Comparison of ENCODE assay signal across 10 mouse cellular contexts in the genomic region with DNA sequence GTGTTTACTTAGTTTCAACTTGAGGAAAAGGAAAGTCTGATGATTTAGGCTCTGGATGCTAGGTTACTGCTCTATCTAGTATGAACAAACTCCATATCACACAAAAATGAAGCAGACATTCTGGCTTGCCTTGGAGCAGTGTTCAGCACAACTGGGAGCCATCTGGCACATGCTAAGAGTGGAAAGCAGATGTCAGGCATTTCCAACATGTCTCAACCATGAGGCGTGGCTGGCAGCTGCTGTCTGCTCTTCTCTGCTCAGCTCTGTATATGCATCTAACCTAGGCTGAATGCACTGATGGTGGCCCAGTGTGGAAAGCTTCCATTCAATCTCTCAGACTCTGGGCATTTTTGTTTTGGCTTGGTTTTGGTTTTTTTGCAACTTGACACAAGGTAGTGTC.
A peak's percentile ranks its signal among the peaks of the same experiment; 100 is the strongest.
DNase-seq lines count a peak whose midpoint lies in the region; ATAC-seq and TF ChIP-seq lines count a peak whose summit lies in the region.
"Had no signal": no experiment of that assay in that cellular context is flagged by ENCODE, and none has a peak within 500 bp of the region (broad histone marks: within the 10 kb centered on the region; RNA-seq: fewer than 3 reads in every experiment).

No protein-coding gene starts in this region.

- 62% methylated on average over 1 of the region's 1 CpGs for WGBS in hindbrain, embryonic 15.5 days
- WGBS in hindbrain, embryonic 10.5 days: 79% methylated on average over 1 of the region's 1 CpGs
- 42% methylated on average over 1 of the region's 1 CpGs for WGBS in limb, embryonic 14.5 days
- WGBS in midbrain, embryonic 13.5 days: 84% methylated on average over 1 of the region's 1 CpGs

- 0 out of 2 replicates have a peak, but pooled peaks have one; percentile 51 for ATAC-seq in hindbrain, embryonic 15.5 days (ENCODE audit: low FRiP score, low read depth)
- ATAC-seq in frontal cortex, adult (ENCODE audit: low TSS enrichment): peak; percentile 80
- ATAC-seq in limb, embryonic 14.5 days (ENCODE audit: low FRiP score, low read depth): peak; percentile 79
- no peak for ATAC-seq in midbrain, embryonic 13.5 days

- TF ChIP-seq CTCF in brain, embryonic 14.5 days (IDR thresholded peaks at IDR 0.05; ENCODE audit: borderline replicate concordance, extremely low read depth, insufficient read depth, insufficient read length): no peak

- H3K27me3 ChIP-seq in hindbrain, embryonic 15.5 days: no peaks in the 10 kb centered on the region
- no peaks in the 10 kb centered on the region for H3K27me3 ChIP-seq in hindbrain, embryonic 10.5 days (ENCODE audit: insufficient read depth, poor library complexity, severe bottlenecking)
- no peaks in the 10 kb centered on the region for H3K27me3 ChIP-seq in limb, embryonic 14.5 days (ENCODE audit: control insufficient read depth, insufficient read depth, low read length)
- H3K27me3 ChIP-seq in midbrain, embryonic 13.5 days: no peaks in the 10 kb centered on the region
- H3K27me3 ChIP-seq: heart, embryonic 15.5 days had no signal

- H3K9ac ChIP-seq in hindbrain, embryonic 15.5 days: no peak overlapping the region
- H3K9ac ChIP-seq in limb, embryonic 14.5 days (ENCODE audit: low read depth, low read length, severe bottlenecking): no peak overlapping the region
- no peak overlapping the region for H3K9ac ChIP-seq in midbrain, embryonic 13.5 days (replicated peaks)
- H3K9ac ChIP-seq: heart, embryonic 15.5 days had no signal

- DNase-seq in hindbrain, embryonic 10.5 days (ENCODE audit: low spot score): no peak
- peak; percentile 51 for DNase-seq in brain, embryonic 14.5 days (ENCODE audit: low read depth)
- peak; percentile 76 for DNase-seq in limb, embryonic 14.5 days (ENCODE audit: low spot score)
- DNase-seq in thymus, postnatal 36 days: no peak
- DNase-seq: kidney, adult 2 months had no signal

- H3K4me3 ChIP-seq in hindbrain, embryonic 15.5 days: no peak overlapping the region
- no peak overlapping the region for H3K4me3 ChIP-seq in hindbrain, embryonic 10.5 days
- no peak overlapping the region for H3K4me3 ChIP-seq in limb, embryonic 14.5 days (replicated peaks; ENCODE audit: low read length)
- H3K4me3 ChIP-seq in midbrain, embryonic 13.5 days (replicated peaks): no peak overlapping the region
- H3K4me3 ChIP-seq: heart, embryonic 15.5 days had no signal

- no peak overlapping the region for H3K4me2 ChIP-seq in hindbrain, embryonic 15.5 days
- no peak overlapping the region for H3K4me2 ChIP-seq in limb, embryonic 14.5 days (replicated peaks; ENCODE audit: low read depth, low read length, severe bottlenecking)
- no peak overlapping the region for H3K4me2 ChIP-seq in midbrain, embryonic 13.5 days (replicated peaks)
- H3K4me2 ChIP-seq: heart, embryonic 15.5 days had no signal

- H3K36me3 ChIP-seq in hindbrain, embryonic 15.5 days: no peaks in the 10 kb centered on the region
- H3K36me3 ChIP-seq in hindbrain, embryonic 10.5 days: no peaks in the 10 kb centered on the region
- no peaks in the 10 kb centered on the region for H3K36me3 ChIP-seq in limb, embryonic 14.5 days (ENCODE audit: control insufficient read depth, insufficient read depth, low read length)
- H3K36me3 ChIP-seq in midbrain, embryonic 13.5 days: no peaks in the 10 kb centered on the region
- H3K36me3 ChIP-seq: heart, embryonic 15.5 days had no signal

- TF ChIP-seq POLR2A in brain, embryonic 14.5 days (IDR thresholded peaks at IDR 0.05; ENCODE audit: borderline replicate concordance, extremely low read depth, insufficient read depth, insufficient read length, poor library complexity, severe bottlenecking): no peak
- no peak for TF ChIP-seq POLR2A in limb, embryonic 14.5 days (IDR thresholded peaks at IDR 0.05; ENCODE audit: borderline replicate concordance, extremely low read depth, insufficient read depth, insufficient read length)

- H3K9me3 ChIP-seq in hindbrain, embryonic 15.5 days: no peaks in the 10 kb centered on the region
- H3K9me3 ChIP-seq in hindbrain, embryonic 10.5 days: no peaks in the 10 kb centered on the region; the same call in 1 of the 2 replicates
- no peaks in the 10 kb centered on the region for H3K9me3 ChIP-seq in limb, embryonic 14.5 days (ENCODE audit: control insufficient read depth, low read length)
- no peaks in the 10 kb centered on the region for H3K9me3 ChIP-seq in midbrain, embryonic 13.5 days
- H3K9me3 ChIP-seq: heart, embryonic 15.5 days had no signal

- no peak overlapping the region for H3K27ac ChIP-seq in hindbrain, embryonic 15.5 days (replicated peaks)
- H3K27ac ChIP-seq in hindbrain, embryonic 10.5 days: no peak overlapping the region
- H3K27ac ChIP-seq in limb, embryonic 14.5 days (replicated peaks; ENCODE audit: low read depth, low read length): no peak overlapping the region
- no peak overlapping the region for H3K27ac ChIP-seq in midbrain, embryonic 13.5 days
- H3K27ac ChIP-seq: heart, embryonic 15.5 days; macrophage had no signal

- no peaks in the 10 kb centered on the region for H3K4me1 ChIP-seq in hindbrain, embryonic 15.5 days (replicated peaks)
- no peaks in the 10 kb centered on the region for H3K4me1 ChIP-seq in hindbrain, embryonic 10.5 days (replicated peaks)
- peaks cover 8% of the 10 kb centered on the region for H3K4me1 ChIP-seq in limb, embryonic 14.5 days (ENCODE audit: control insufficient read depth, insufficient read depth, low read length)
- no peaks in the 10 kb centered on the region for H3K4me1 ChIP-seq in midbrain, embryonic 13.5 days (replicated peaks)
- H3K4me1 ChIP-seq: heart, embryonic 15.5 days had no signal

Comparison
In these comparisons a context has a peak if more than half of its experiments do, and no peak if none do; other contexts are left out.
1. DNase-seq: peak in brain, embryonic 14.5 days (single experiment) and limb, embryonic 14.5 days (single experiment); none in hindbrain, embryonic 10.5 days (single experiment) and thymus, postnatal 36 days (0 of 2).